Mouse (Mus musculus) limb, embryonic 11.5 days (tissue): ENCODE measurements around the gene Clcn6. TPM values are rescaled to one million over a fixed set of nuclear protein-coding genes. Genes with fewer than 3 reads are reported as not detected.
"Not testable (repeated sequence)": the region's sequence is repeated elsewhere in the genome, so short reads cannot be mapped to it uniquely, and the experiment has no call there.

Experiments used
- ATAC-seq: fragments of 200-750 bp; cut with Nextera tagmentation; 2 replicates; pipeline ENCODE4 v1.8.0; 2017; ENCODE audit warnings: low read depth; ENCODE audit not compliant: insufficient number of reproducible peaks, low FRiP score, low TSS enrichment
- DNase-seq: peaks from one replicate; pipeline ENCODE4 v3.0.0-alpha.2; 2015; ENCODE audit warnings: low spot score
- H3K27ac ChIP-seq: fragments of 300-500 bp; sonication (generic); replicated peaks from 2 replicates; pipeline ENCODE4 v1.5.1; 2014; ENCODE audit warnings: low read depth, mild to moderate bottlenecking, low read length
- H3K27me3 ChIP-seq: fragments of 300-500 bp; sonication (generic); 2 replicates; pipeline ENCODE4 v1.6.1; 2014; ENCODE audit warnings: mild to moderate bottlenecking, low read length, mixed read lengths; ENCODE audit not compliant: control insufficient read depth, insufficient read depth
- H3K36me3 ChIP-seq: fragments of 300-500 bp; sonication (generic); 2 replicates; pipeline ENCODE4 v1.6.1; 2014; ENCODE audit warnings: mild to moderate bottlenecking, low read length, moderate library complexity, mixed read lengths; ENCODE audit not compliant: control insufficient read depth, insufficient read depth
- H3K4me1 ChIP-seq: fragments of 300-500 bp; sonication (generic); 2 replicates; pipeline ENCODE4 v1.6.1; 2014; ENCODE audit warnings: low read length, mixed read lengths; ENCODE audit not compliant: control insufficient read depth, insufficient read depth
- H3K4me2 ChIP-seq: fragments of 300-500 bp; sonication (generic); 2 replicates; pipeline ENCODE4 v1.6.1; 2014; ENCODE audit warnings: low read depth, mild to moderate bottlenecking, moderate library complexity; ENCODE audit not compliant: severe bottlenecking
- H3K4me3 ChIP-seq: fragments of 300-500 bp; sonication (generic); 2 replicates; pipeline ENCODE4 v1.5.1; 2014; ENCODE audit warnings: low read depth, low read length
- H3K9ac ChIP-seq: fragments of 300-500 bp; sonication (generic); 2 replicates; pipeline ENCODE4 v1.6.1; 2014; ENCODE audit warnings: mild to moderate bottlenecking, low read length
- H3K9me3 ChIP-seq: fragments of 300-500 bp; sonication (generic); 2 replicates; pipeline ENCODE4 v1.6.1; 2016; ENCODE audit warnings: low read length; ENCODE audit not compliant: control insufficient read depth
- WGBS: fragments of 180-500 bp; shearing (Covaris S2); extraction: QIAGEN DNeasy Blood & Tissue Kit; methylation state at CpG from one replicate; pipeline ENCODE4 v1.1.7; 2014; 5-methylcytosine and 5-hydroxymethylcytosine counted together
- polyA plus RNA-seq: library from polyadenylated mRNA; unstranded; fragments of >200 nt; fragmentation: Nextera tagmentation; extraction: Ambion mirVana; gene quantifications from 2 replicates; pipeline ENCODE4 v1.2.1, GENCODE M21; 2014

The Clcn6 gene
- polyA plus RNA-seq, 1 experiment from 2014 or later: 7.5 TPM

DNA sequence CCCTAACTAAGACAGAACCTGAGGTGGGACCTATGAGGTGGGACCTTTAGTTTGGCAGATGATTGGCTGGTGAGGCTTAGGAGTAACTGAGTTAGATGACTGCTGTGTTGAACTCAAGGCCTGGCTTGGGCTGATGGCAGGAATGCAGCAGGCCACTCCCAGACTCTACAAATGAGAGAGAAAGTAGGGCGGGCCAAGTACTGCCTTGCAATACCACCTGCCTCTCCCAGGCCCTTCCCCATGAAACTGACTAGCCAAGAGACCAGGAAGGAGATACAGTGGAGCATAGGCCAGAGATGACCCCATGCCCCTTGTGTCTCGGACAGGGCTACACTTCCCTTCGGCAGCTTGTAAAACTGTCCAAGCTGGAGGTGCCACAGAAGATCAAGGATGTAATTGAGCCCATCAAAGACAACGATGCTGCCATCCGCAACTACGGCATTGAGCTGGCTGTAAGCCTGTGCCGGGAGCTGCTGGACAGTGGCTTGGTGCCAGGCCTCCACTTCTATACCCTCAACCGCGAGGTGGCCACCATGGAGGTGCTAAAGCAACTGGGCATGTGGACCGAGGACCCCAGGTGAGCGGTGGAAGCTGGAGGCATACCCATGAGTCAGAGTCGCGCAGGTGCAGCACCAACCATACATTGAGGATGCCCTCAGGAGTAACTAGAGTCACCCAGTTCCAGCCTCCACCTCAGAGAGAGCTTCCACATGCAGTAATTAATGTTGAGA, 12.6 kb upstream of the Clcn6 start:
- no peak for ATAC-seq
- 77% methylated on average over 13 of the region's 13 CpGs for WGBS
- H3K27me3 ChIP-seq: no peaks in the 10 kb centered on the region
- H3K4me1 ChIP-seq: no peaks in the 10 kb centered on the region
- H3K4me3 ChIP-seq: no peak overlapping the region
- no peaks in the 10 kb centered on the region for H3K9me3 ChIP-seq
- no peak overlapping the region for H3K27ac ChIP-seq
- DNase-seq: no peak
- H3K9ac ChIP-seq: no peak overlapping the region
- H3K36me3 ChIP-seq: peaks cover 19% of the 10 kb centered on the region
- no peak overlapping the region for H3K4me2 ChIP-seq

DNA sequence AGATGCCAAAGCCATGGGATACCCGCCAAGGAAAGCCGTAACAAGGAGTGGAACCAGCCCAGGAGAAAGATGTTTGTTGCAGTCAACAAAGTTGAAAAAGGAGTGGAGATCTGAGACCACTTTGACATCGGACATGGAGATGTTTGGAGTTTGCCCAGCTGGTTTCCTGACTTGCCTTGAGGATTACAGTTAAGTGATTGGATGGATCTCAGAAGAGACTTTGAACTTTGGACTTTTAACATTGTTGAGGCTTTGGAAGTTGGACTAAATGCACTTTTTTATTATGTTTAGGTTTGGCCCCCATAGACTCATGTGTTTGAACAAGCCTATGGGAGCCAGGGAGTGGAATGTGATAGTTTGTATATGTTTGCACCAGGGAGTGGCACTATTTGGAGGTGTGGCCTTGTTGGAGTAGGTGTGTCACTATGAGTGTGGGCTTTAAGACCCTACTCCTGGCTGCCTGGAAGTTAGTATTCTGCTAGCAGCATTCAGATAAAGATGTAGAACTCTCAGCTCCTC, 11.8 kb upstream of the Clcn6 start:
- not testable (repeated sequence) for H3K27me3 ChIP-seq, DNase-seq, H3K27ac ChIP-seq, H3K9ac ChIP-seq, ATAC-seq, H3K9me3 ChIP-seq, H3K4me1 ChIP-seq, H3K4me2 ChIP-seq, H3K4me3 ChIP-seq
- WGBS: 96% methylated on average over 3 of the region's 3 CpGs
- peaks cover 16% of the 10 kb centered on the region for H3K36me3 ChIP-seq

- no peak overlapping the region for H3K4me2 ChIP-seq
- H3K27me3 ChIP-seq: no peaks in the 10 kb centered on the region
- no peaks in the 10 kb centered on the region for H3K9me3 ChIP-seq
- peaks cover 7% of the 10 kb centered on the region for H3K4me1 ChIP-seq
- H3K36me3 ChIP-seq: peaks cover 4% of the 10 kb centered on the region; the same call in 1 of the 2 replicates
- DNase-seq: no peak
- no peak for ATAC-seq
- H3K27ac ChIP-seq: no peak overlapping the region
- no peak overlapping the region for H3K9ac ChIP-seq
- 75% methylated on average over 4 of the region's 4 CpGs for WGBS
- no peak overlapping the region for H3K4me3 ChIP-seq
Observed at GRCm38 (mm10) chr4:148046450-148047031, 7.9 kb upstream of the Clcn6 start.

GRCm38 (mm10) chr4:148044113-148044512, 5.5 kb upstream of the Clcn6 start:
- no peak for DNase-seq
- H3K27ac ChIP-seq: no peak overlapping the region
- 91% methylated on average over 2 of the region's 2 CpGs for WGBS
- H3K36me3 ChIP-seq: peaks cover 4% of the 10 kb centered on the region; the same call in 1 of the 2 replicates
- no peak overlapping the region for H3K9ac ChIP-seq
- no peaks in the 10 kb centered on the region for H3K27me3 ChIP-seq
- H3K4me3 ChIP-seq: no peak overlapping the region
- H3K4me1 ChIP-seq: peaks cover 19% of the 10 kb centered on the region
- no peak overlapping the region for H3K4me2 ChIP-seq
- ATAC-seq: no peak
- no peaks in the 10 kb centered on the region for H3K9me3 ChIP-seq

- not testable (repeated sequence) for H3K9ac ChIP-seq, H3K4me2 ChIP-seq, H3K36me3 ChIP-seq, H3K4me3 ChIP-seq, H3K27me3 ChIP-seq, H3K27ac ChIP-seq, H3K9me3 ChIP-seq, ATAC-seq, DNase-seq
- 85% methylated on average over 6 of the region's 8 CpGs for WGBS
- peaks cover 19% of the 10 kb centered on the region for H3K4me1 ChIP-seq
Observed at GRCm38 (mm10) chr4:148043327-148043726, 4.7 kb upstream of the Clcn6 start.

GRCm38 (mm10) chr4:148041611-148042191, 3.1 kb upstream of the Clcn6 start:
- peak overlapping the region; percentile 58 for H3K9ac ChIP-seq
- peak; percentile 36 for DNase-seq
- H3K36me3 ChIP-seq: no peaks in the 10 kb centered on the region
- 3% methylated on average over 16 of the region's 16 CpGs for WGBS
- H3K4me1 ChIP-seq: peaks cover 23% of the 10 kb centered on the region
- no peaks in the 10 kb centered on the region for H3K27me3 ChIP-seq
- H3K4me3 ChIP-seq: peak overlapping the region; percentile 42
- ATAC-seq: no peak
- H3K9me3 ChIP-seq: no peaks in the 10 kb centered on the region
- H3K4me2 ChIP-seq: peak overlapping the region; percentile 90
- H3K27ac ChIP-seq: no peak overlapping the region

DNA sequence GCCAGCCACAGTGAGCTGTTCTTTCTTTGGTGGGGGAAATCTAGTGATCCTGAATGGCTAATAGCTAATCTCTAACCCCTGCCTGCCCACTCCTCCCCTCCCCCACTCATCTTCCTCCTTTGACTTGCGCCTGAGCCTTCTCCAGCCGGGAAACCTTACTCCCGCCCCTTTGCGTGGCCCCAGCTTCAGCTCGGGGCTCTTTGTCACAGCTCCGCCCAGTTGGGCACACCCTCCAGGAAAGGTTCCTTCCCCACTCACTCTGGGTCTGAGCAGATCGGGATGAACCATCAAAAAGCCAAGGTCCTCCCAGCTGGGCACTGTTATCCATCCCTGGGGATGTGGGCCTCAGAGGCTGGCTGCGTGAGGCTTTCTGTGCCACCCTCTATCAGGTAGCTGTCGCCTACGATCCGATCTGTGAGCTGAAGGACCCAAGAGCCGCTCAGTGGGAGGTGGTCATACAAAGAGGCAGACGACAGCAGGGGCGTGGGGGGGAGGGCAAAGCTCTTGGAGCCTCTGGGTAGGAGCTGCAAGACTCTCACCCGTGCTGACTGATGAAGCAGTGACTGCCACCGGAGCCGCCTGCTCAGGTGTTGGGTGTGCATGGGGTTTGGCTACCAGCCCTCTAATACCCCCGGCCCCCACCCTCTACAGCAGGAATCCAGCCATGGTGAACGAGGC, 2.5 kb upstream of the Clcn6 start:
- peak; percentile 82 for DNase-seq
- Histone ChIP-seq H3K9ac (peak overlapping the region; percentile 58), H3K4me2 (peak overlapping the region; percentile 90), H3K36me3 (no peaks in the 10 kb centered on the region), H3K27me3 (no peaks in the 10 kb centered on the region), H3K27ac (peak overlapping the region; percentile 65), H3K9me3 (no peaks in the 10 kb centered on the region), H3K4me3 (peak overlapping the region; percentile 42), H3K4me1 (peaks cover 23% of the 10 kb centered on the region)
- peak; percentile 56 for ATAC-seq
- under 1% methylated on average over 19 of the region's 19 CpGs for WGBS
